Mouse (Mus musculus): Measurements from ENCODE around the gene Gpbp1.

DNA sequence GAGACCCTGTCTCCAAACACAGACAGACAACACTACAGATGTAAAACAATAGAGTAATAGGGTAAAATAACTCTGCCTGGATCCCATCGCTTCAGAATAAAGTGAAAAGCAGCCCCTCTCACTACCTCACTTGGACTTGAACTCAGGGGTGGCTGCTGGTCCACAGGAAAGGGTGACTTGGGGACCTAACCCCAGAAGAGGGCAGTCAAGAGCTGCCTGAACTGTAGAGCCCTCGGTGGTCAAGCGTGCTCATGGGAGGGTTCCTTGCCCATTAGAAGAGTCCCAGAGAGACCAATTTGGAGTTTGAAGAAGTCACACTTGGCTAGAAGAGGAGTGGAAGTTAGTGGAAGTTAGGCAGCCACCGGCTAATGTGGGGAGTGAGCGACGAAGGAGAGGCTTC is 44.2 kb upstream of the Gpbp1 start:
- no peak for TF ChIP-seq POLR2A (IDR thresholded peaks at IDR 0.05; ENCODE audit: insufficient read depth, low read length)
- TF ChIP-seq EP300 (IDR thresholded peaks at IDR 0.05; ENCODE audit: insufficient read depth, low read depth, low read length), result 0 out of 2 replicates have a peak, but pooled peaks have one; percentile 52
- TF ChIP-seq CTCF (IDR thresholded peaks at IDR 0.05; ENCODE audit: low read depth, low read length), result peak; percentile 56

Measured in ES-Bruce4 (cell line).